Mouse (Mus musculus) layer of hippocampus, adult 11-12 months (tissue): ENCODE measurements around the gene Cers3.

Experiments used
- DNase-seq: peaks from one replicate; pipeline ENCODE4 v3.0.0; 2022; ENCODE audit warnings: low spot score

Gene Cers3

DNA sequence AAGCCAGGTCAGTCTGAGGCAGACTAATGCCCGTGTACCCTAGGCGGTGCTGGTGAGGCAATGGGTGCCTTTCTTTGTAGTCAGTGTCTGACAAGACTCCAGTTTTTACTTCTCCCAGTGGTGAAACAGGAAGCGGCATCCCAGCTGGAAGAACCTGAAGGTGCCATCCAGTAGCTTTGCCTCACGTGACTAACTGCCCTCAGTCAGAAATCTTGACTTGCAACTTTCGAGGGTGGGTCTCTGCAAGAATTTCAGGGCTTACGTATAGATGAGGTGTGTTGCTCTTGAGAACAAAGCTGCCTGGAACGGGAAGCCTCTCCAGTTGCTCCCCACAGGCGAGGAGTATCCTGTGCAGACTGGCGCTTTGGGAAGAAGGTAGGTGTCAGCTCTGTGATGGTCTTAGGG lies at the start of gene Cers3:
Cers3 (plus strand) TSS at position 128 of the 405 bp plus-strand sequence.
- DNase-seq: no peak

DNA sequence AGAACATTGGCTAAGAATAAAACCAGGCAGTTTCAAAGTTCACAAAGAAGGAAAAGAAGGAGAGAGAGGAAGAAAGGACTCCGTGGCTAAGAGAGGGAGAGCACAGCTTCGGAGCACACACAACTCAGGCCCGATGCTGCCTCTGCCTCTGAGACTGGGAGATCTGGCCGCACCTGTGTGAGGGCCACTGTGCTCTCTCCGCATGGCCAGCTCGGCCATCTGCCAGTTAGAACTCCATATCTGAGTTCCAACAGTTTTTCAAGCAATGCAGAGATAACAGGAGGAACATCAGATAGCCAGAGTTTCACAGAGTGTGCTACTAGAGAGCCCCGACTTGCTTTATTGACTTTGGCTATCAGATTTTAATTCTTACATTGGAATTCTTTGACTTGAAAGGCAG lies 48.8 kb upstream of the Cers3 start:
- DNase-seq: no peak

DNA sequence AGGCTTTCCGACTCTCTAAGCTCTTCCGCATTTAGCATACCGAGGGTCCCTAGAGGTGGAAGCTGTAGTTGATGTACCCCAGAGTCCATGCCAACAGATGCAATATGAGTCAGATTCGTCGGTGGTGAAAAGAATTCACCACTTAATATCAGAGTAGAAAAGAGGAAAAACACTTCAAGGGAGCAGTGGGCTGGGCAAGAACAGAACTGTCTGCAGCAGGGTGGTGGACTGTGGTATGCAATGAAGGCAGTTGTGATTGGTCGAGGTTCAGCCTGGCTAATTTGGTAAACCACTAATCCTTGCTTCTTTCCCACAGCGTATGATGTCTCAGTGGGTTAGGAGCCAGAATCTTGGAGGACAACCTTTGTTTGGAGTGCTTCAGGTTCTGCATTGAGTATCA lies 40.6 kb upstream of the Cers3 start:
- DNase-seq: no peak

DNA sequence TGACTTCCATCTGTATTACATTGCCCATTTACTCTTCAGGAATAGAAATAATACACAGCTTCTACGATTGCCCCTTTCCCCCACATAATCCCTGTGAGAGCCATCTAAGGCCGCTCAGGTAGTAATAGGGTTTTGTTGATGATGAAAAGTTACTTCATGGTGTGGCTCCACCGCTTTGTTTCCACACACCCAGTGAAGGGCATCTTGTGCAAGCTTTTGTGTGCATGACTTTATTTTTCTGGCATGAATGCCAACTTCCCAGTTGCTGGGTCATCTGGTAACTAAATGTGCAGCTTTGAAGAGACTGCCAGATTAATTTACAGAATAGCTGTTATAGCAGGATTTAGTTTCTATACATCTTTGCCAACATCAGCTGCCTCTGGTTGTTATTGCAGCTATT lies 38.7 kb upstream of the Cers3 start:
- DNase-seq: no peak

DNA sequence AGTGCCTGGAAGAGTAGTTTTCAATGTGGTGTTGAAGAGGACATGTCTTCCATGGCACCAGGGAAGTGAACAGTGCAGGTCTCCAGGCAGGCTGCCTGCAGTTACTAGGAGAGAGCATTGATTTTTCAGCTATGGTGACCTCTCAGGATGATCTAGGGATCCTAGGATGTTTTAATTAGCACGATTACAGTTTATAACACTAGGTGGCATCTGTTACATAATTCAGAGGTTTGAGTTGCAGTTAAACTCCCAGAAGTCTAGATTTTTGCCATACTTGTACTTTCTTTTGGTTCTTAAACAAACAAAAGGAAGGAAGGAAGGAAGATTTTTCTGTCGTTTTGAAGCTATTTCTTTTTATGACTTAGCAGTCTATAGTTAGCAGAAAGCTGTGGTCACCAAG lies 32.1 kb upstream of the Cers3 start:
- DNase-seq: no peak

DNA sequence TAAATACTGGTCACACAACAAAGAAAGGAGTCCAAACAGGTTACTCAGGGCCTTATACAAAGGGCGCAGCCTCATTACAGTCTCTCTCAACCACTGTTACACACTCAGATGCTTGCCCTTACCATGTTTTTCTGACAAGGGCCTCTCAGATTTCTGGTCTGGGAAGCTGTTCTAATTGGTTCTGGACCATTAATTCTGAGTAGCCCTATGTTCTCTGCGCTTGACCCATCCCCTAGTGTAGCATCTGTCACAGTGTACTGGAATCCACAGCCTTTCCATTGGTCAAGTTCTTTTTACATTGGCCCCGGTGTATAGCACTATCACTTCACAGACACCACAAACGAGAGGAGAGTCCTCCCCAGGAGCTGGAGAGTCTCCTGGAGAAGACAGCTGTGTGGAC lies 18.8 kb upstream of the Cers3 start:
- no peak for DNase-seq

DNA sequence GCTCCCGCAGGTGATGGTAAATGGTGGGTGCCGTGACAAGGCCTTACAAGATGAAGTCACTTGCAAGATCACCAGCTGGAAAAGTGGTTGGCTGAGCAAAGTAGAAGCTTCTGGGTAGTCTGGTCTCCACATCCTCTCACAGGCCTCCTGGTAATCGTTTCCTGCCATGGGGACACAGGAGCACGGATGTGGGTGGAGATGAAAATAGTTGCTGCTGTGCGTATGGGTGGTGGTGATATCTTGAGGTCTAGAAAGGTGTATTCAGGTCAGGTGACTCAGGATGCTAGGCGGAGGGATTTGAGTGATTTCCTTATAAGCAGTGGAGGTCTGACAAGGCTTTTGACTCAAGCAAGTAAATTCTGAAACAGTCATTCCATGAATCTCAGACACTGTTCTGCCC lies 18.4 kb upstream of the Cers3 start:
- no peak for DNase-seq

DNA sequence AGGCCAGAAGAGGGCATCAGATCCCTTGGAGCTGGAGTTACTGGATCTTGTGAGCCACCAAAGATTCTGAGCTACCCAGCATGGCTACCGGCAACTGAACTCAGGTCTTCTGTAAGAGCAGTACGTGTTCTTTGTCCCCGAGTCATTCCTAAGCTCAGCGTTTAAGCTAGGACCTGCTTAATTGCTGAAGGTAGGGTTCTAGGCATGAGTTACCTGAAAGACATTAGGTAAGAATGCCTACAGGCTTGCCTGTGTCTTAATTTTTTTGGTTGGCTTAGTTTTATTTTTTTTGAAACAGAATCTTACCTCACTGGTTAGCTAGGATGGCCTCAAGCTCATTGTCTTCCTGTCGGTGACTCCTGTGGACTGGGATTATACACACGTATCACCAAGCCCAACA lies 15.2 kb upstream of the Cers3 start:
- DNase-seq: no peak

DNA sequence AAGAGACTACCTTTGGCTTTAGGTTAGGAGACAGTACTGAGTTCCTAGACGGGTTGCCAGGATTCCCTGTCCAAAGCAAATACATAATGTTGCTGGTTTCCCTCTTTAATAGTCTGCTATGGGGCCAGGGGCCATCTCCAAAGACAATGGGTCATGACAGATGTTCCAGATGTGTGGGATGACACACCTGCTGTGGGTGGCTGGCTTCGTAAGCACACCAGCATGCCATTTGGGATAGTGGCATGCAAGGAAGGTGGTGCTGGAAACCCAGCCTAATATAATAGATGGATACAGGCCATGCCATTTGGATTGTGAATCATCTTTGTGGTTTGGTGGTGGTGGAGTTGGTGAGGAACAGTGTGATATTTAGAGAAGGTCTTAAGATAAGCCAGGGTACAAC lies 14.1 kb upstream of the Cers3 start:
- no peak for DNase-seq

DNA sequence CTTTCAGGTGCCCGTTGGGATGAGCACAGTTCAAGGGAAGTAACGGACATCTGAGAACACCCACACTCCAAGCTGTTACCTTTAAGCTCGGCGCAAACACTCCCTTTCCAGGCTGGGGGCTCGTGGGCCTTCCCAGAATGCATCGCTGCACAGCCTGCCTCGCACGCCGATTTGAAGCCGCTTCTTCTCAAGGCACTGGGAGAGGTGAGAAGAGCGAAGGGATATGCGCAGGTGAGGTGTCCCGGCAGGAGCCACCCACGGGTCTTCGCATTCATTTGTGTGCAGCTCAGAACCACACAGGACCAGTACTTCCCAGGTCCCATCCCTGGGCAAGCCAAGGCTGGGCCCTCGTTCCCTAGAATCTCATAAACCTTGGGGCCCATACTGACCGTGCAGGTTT lies 9.9 kb upstream of the Cers3 start:
- DNase-seq: no peak

DNA sequence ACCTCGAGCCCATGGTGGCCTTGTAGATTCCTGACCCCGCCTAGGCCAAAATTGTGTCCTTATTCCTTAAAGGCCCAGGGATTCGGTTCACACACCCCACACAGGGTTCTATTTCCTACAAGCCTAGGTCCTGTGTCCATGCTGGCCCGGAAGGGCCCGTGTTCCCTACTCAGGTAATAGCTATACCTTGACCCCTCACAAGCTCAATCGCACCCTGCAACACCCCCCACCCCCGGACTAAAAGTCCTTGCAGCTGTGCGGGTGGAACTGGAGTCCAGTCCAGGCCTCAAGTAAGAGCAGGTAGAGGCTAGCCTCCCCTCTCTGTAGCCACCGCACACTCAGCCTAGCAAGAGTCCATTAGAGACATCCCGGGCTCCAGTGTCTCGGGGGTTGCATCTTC lies 9.4 kb upstream of the Cers3 start:
- no peak for DNase-seq

DNA sequence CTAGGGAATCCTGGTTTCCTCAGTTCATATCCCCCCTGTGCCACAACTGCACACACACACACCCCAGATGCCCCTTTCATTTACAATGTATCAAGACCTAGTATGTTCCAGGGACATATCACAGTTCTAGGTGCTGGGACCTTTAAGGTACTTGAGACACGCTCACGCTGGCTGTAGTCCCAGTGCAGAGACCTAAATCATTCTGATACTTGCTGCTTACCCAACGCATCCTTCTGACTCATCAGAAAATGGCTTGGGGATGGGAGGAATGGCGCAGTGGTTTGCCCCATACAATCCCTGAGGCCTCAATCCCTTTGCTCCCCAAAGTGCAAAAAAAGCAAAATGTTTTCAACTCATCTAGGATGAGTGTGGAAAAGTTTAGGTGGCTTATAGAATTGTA lies 8.8 kb upstream of the Cers3 start:
- no peak for DNase-seq

DNA sequence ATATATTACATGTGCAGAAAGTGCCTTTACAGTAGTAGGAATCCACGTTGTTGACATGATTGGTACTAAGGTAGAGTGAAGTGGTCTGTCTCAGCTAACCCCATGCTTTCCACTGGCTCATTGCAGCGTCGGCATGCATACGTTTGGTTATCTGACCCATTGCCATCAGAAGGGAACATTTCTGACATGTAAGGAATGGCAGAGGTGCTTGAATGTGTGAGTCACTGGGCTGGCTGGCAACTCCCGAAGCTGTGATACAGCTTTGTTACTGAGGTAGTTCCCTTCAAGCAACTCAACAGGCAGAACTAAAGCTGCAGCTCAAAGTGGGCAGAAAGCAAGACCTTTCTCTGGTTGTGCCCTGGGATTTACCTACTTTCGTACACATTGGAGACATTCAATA lies 8.3 kb upstream of the Cers3 start:
- no peak for DNase-seq

DNA sequence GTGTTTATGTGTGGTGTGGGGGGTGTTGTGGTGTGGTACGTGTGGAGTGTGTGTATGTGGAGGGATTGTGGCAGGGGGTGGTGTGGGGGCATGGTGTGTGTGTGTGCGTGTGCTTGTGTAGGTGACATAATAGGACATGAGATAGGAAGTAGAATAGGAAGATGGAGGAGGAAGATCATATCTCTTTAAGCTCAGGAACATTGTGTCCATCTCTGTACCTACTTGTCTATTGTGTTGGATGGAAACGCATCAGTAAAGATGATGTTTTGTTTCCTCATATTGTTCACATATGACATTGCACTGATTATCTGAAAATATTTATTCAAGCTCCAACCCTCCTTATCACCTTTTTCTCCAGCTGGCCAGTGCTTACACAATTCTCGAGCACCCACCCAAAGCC lies 5.9 kb upstream of the Cers3 start:
- no peak for DNase-seq

DNA sequence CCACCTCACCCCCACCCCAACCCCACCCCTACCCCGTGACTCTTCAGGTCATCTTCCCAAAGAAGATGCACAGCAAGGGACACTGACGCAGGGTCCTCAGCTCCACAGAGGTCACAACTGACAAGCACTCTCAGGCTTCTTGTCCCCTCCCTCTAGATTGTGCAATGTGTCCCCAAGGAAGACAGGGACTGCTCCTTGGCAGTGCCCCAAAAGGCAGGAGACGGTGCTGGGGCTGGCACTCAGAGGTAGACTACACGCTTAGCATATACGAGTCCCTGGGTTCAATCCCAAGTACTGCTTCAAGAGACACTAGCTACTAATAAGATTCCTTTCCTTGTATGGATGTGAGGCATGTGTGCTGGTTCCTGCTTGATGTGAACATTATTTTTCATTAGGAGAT lies 2.3 kb upstream of the Cers3 start:
- DNase-seq: no peak

DNA sequence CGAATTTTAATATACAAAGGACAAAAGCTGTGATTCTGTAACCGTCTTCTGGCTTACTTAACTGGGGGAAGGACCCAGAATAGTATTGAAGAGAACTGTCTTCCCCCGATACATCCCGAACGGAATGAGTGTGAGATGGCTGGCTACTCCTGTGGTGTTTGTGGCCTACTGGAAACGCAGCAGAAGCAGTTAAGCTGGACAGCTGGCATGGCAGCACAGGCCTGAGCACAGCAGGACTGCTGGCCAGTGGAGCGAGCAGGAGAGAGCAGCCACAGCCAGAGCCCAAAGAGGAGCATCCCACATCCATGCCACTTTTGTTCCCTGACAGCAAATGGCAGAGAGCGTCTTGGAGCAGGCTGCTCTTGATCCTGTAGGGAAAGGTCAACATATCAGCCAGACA lies 1.9 kb upstream of the Cers3 start:
- no peak for DNase-seq

DNA sequence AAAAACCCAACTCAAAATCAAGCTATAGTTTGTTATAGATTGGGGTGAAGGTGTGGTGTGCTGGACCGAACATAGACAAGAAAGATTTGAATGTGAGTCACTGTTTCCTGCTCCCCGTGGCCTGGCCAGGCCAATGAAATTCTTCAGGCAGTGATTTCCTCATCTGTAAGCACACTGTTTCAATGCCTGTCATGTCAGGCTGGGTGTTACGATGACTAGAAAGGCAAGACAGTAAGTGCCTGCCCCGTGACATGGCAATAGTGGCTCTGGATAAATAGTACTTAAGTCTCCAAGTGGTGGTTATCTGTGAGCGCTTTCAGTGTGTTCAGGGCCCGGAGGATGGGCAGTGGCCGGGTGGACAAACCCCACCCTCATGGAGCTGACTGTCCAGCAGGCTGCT lies 3.7 kb downstream of the Cers3 start:
- DNase-seq: no peak

DNA sequence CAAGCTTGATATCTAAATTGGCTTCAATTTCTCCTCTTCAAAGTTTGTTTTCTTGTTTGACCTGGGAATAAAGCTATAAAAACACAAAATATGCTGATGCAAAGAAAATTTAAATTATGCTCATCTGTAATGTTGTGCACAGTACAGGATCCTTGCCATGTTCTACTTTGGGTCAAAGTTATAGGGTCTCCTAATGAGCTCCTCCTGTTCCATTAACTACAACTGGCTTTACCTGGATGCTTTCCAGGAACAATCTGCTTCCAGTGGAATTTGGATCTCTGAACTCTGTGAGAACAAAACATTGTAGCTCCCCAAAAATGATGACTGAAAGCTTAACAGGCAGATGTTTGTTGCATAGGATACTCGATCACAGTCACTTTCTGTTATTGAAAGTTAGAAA lies 6.7 kb downstream of the Cers3 start:
- DNase-seq: no peak

DNA sequence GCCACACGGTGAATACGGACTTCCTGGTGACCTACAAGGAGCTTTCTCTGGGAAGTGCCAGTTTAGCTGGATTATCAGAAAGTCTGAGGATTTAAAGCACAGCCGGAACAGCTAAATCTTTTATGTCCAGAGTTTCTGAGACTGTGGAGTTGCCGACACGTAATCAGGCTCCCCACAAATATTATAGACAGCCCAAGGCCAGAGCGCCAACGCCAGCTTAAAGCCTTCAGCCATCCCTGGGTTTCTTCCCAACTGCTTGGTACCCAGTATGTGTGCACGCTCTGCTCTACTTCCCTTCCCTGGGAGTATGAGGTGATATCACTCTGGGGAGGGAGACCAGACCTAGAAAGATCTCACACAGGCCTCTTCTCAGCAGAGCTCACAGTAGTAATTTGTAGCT lies 10.5 kb downstream of the Cers3 start:
- DNase-seq: no peak

DNA sequence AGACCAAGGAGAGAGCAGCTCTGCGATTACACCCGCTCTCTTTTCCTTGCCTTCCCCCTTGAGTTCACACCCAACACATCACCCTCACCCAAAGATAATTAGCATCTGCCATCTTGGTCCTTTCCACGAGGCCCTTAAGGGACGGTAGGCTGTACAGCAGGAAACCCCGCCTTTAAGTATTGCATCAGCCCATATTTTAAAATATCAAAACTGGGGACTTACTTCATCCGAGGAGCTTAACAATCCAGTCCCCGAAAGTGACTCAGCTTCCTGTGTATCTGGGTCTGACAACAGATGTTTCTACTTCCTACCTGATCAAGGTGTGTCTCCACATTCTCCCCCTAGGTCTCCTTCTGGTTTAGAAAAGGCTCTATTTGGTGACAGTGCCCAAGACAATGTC lies 12.3 kb downstream of the Cers3 start:
- DNase-seq: no peak

DNA sequence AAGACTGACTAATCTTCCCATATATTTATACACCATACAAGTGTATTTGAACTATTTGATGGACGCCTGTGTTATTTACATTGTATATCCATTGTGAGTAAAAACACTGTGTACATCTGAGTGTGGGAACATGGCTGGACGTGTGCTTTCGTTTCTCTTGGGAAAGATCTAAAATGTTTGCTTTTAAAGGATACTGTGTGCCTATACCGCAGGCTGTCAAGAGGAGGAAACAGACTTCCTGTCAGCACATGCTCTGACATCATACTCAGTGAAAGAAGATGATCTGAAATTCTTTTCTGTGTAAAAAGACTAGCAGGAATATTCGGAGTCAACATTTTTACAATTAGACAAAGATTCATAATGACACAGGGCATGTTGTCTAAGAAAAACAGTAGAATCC lies 26.6 kb downstream of the Cers3 start:
- DNase-seq: no peak

DNA sequence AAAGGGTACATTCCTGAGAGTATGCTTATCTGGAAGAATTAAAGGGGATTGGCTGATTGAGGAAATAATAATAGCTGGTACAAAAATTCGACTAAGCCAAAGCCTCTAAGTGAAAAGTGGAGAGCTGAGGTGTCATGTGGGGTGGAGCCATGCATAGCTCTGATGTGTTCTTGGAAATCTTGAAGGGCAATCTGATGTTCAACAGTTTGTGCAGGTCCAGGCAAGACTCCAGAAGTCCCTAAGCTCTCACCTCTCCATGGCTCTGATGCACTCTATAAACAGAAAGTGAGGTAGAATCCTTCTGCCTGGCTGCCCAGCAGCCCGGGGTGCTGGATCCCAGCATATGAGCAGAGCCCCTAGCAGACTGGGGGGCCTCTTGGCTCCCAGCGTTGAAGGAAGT lies 27.4 kb downstream of the Cers3 start:
- DNase-seq: no peak

DNA sequence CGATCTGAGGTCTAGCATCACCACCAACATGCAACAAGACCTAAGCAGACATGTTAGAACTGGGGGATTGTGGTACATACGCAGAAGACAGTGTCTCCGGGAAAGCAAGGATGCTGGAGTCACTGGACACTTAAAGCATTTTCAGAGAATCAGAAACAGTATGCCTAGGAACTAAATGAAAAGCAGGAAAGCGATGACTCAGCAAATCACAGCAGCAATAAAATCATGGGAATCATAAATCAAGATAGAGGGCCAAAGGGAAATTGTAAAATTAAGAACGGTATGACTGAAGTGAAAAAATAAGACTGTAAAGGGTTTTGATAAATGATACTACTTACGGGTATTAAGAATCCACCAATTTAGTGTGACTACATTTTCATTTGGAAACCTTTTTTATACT lies 27.9 kb downstream of the Cers3 start:
- no peak for DNase-seq

DNA sequence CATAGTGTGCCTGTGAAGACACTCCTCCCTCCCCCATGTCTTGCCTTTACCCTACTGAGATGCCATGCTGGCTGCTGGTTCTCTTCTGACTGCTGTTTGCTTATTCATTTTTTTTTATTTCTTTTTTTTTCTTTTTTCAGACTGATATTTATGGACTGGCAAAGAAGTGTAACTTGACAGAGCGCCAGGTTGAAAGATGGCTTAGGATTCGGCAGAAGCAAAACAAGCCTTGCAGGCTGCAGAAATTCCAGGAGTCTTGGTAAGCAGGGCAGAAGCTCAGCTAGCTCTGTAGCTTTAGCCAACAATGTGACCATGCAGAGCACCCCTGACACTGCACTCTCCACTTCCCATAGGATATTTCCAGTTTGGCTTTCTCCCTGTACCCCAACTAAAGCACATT lies 36.1 kb downstream of the Cers3 start:
- peak; percentile 24 for DNase-seq
